Mouse (Mus musculus): ENCODE results near the gene Myt1l. TPM values are rescaled to one million over a fixed set of nuclear protein-coding genes. Genes with fewer than 3 reads are reported as not detected.

The Myt1l gene
- polyA plus RNA-seq, 1 experiment from 2014 or later: 1.9 TPM

DNA sequence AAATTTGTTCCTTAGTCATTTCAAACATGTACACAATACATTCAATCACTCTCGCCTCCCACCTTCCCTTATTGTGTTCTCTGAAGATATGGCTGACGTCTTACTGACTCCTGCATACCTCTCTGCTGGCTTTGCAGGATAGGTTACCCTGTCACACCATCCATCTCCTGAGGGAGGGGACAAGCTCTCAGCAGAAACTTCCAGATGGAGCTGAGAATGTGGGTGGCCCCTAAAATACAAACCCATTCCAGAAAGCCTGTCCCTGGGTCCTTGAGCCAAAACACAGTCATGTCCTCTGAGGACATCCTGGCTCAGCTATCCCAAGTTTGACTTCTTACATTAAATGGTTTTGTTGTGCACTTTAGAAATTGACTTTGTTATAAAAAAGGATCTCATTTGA lies 129.7 kb downstream of the Myt1l start:
- no peak for ATAC-seq (ENCODE audit: insufficient read depth, low FRiP score)
- Histone ChIP-seq H3K9ac (ENCODE audit: low read length) (no peak overlapping the region), H3K27ac (ENCODE audit: low read length) (no peak overlapping the region), H3K36me3 (ENCODE audit: control insufficient read depth, insufficient read depth, low read length) (no peaks in the 10 kb centered on the region), H3K9me3 (replicated peaks; ENCODE audit: control insufficient read depth, low read length) (no peaks in the 10 kb centered on the region), H3K4me3 (replicated peaks; ENCODE audit: low read length) (no peak overlapping the region), H3K4me2 (ENCODE audit: low read depth, low read length) (no peak overlapping the region), H3K27me3 (ENCODE audit: control insufficient read depth, insufficient read depth, low read length) (no peaks in the 10 kb centered on the region), H3K4me1 (ENCODE audit: control insufficient read depth, insufficient read depth, low read length) (no peaks in the 10 kb centered on the region)
- WGBS: 43% methylated on average over 2 of the region's 2 CpGs

DNA sequence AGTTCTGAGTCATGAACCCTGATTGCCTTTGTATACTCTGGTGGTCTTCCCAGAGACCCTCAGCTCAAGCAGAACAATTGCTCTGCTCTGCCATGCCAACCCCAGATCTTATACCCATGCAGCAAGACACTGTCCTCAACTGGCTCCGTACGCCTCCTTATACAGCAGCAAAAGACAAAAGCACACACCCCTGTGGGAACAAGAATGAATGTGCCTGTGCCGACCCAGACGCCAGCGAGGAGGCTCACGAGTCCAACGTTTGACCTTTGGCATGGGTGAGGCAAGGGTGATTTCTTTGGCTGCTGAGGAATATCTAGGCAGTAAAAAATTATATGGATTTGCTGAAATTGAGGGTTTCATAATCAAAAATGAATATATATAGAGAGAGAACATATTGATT lies 143.8 kb downstream of the Myt1l start:
- Histone ChIP-seq H3K4me1 (ENCODE audit: control insufficient read depth, insufficient read depth, low read length) (no peaks in the 10 kb centered on the region), H3K9ac (ENCODE audit: low read length) (no peak overlapping the region), H3K27ac (ENCODE audit: low read length) (no peak overlapping the region), H3K4me2 (ENCODE audit: low read depth, low read length) (no peak overlapping the region), H3K4me3 (replicated peaks; ENCODE audit: low read length) (no peak overlapping the region), H3K36me3 (ENCODE audit: control insufficient read depth, insufficient read depth, low read length) (no peaks in the 10 kb centered on the region), H3K9me3 (replicated peaks; ENCODE audit: control insufficient read depth, low read length) (no peaks in the 10 kb centered on the region), H3K27me3 (ENCODE audit: control insufficient read depth, insufficient read depth, low read length) (no peaks in the 10 kb centered on the region)
- WGBS: 75% methylated on average over 7 of the region's 7 CpGs
- ATAC-seq (ENCODE audit: insufficient read depth, low FRiP score): no peak

DNA sequence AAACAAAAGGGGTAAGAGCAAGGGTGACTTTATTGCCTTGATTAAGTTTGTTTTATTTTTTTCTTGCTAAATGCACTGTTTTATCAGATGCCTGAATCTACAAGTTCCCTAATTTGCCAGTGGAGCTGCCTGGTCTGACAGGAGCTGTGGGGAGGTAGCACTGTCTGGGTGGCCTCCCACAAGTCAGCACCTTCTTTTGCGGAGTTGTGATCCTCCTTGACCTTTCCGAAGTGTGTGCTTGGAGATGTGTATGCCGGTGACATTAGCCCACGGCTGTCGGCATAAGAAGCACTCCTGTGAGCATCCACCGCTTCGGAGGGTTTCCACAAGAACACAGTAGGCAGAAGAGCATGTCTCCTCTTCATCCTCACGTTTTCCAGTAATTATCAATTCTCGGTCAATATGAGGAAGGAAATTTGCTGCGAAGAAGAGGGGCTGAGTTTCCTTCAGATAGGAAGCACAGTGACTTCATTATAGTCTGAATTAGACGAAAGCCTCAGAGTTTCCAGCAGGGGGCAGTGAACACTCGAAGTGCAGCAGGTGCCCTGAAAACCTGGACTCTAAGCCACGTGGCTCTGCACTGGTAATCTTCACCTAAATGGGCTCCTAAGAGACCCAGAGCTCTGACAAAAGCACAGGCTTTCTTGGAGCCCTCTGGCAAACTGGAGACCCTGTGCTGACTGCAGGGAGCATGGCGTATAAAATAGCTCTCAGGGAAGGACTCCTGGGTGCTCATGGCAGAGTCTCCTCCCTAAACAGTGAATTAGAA lies 147.6 kb downstream of the Myt1l start:
- no peak overlapping the region for H3K27ac ChIP-seq (ENCODE audit: low read length)
- WGBS: 45% methylated on average over 14 of the region's 14 CpGs
- no peaks in the 10 kb centered on the region for H3K9me3 ChIP-seq (replicated peaks; ENCODE audit: control insufficient read depth, low read length)
- H3K36me3 ChIP-seq (ENCODE audit: control insufficient read depth, insufficient read depth, low read length): no peaks in the 10 kb centered on the region
- no peak overlapping the region for H3K4me2 ChIP-seq (ENCODE audit: low read depth, low read length)
- H3K4me3 ChIP-seq (replicated peaks; ENCODE audit: low read length): no peak overlapping the region
- no peak for ATAC-seq (ENCODE audit: insufficient read depth, low FRiP score)
- H3K27me3 ChIP-seq (ENCODE audit: control insufficient read depth, insufficient read depth, low read length): no peaks in the 10 kb centered on the region
- H3K4me1 ChIP-seq (ENCODE audit: control insufficient read depth, insufficient read depth, low read length): no peaks in the 10 kb centered on the region
- H3K9ac ChIP-seq (ENCODE audit: low read length): no peak overlapping the region

DNA sequence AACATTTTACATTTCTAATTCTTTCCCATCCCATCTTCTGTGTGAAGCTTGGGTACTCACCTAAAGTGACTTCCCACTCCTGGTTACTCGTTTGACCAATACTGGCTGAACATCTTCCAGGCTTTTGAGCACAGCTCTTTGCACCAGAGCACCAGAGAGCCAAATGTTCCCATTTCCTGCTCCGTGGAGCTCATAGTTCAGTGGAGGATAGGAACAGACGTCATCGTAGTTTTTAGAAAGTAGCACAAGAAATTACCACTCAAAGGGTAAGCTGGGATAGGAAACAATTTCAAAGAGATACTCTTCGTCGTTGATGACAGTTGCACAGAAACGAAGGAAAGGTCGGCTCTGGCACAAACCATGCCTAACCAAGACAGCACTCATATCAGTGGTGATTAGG lies 154.2 kb downstream of the Myt1l start:
- no peak for ATAC-seq (ENCODE audit: insufficient read depth, low FRiP score)
- no peaks in the 10 kb centered on the region for H3K4me1 ChIP-seq (ENCODE audit: control insufficient read depth, insufficient read depth, low read length)
- no peaks in the 10 kb centered on the region for H3K27me3 ChIP-seq (ENCODE audit: control insufficient read depth, insufficient read depth, low read length)
- H3K9ac ChIP-seq (ENCODE audit: low read length): no peak overlapping the region
- no peak overlapping the region for H3K4me3 ChIP-seq (replicated peaks; ENCODE audit: low read length)
- H3K9me3 ChIP-seq (replicated peaks; ENCODE audit: control insufficient read depth, low read length): no peaks in the 10 kb centered on the region
- no peaks in the 10 kb centered on the region for H3K36me3 ChIP-seq (ENCODE audit: control insufficient read depth, insufficient read depth, low read length)
- no peak overlapping the region for H3K4me2 ChIP-seq (ENCODE audit: low read depth, low read length)
- no peak overlapping the region for H3K27ac ChIP-seq (ENCODE audit: low read length)
- WGBS: 75% methylated on average over 8 of the region's 8 CpGs

DNA sequence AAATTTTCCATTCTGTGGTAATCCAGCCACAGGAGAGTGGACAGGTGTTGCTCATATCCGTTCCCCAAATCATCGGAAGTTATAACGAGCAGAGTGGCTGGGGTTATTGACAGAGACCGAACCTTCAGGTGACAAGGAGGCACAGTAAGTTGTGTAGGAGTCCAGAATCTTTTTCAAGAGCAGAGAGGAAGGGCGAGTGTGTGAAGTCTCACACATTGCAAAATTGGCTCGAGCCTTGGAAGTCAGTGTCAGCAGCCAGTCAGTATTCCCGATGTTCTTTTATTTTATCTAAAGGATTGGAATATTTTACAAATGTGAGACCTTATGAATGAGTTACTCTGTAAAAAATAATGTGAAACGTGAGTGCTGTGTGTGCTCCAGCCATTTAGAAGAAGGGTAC lies 154.8 kb downstream of the Myt1l start:
- Histone ChIP-seq H3K9ac (ENCODE audit: low read length) (no peak overlapping the region), H3K4me1 (ENCODE audit: control insufficient read depth, insufficient read depth, low read length) (no peaks in the 10 kb centered on the region), H3K27me3 (ENCODE audit: control insufficient read depth, insufficient read depth, low read length) (no peaks in the 10 kb centered on the region), H3K27ac (ENCODE audit: low read length) (no peak overlapping the region), H3K4me3 (replicated peaks; ENCODE audit: low read length) (no peak overlapping the region), H3K9me3 (replicated peaks; ENCODE audit: control insufficient read depth, low read length) (no peaks in the 10 kb centered on the region), H3K36me3 (ENCODE audit: control insufficient read depth, insufficient read depth, low read length) (no peaks in the 10 kb centered on the region), H3K4me2 (ENCODE audit: low read depth, low read length) (no peak overlapping the region)
- 83% methylated on average over 8 of the region's 8 CpGs for WGBS
- ATAC-seq (ENCODE audit: insufficient read depth, low FRiP score): no peak

DNA sequence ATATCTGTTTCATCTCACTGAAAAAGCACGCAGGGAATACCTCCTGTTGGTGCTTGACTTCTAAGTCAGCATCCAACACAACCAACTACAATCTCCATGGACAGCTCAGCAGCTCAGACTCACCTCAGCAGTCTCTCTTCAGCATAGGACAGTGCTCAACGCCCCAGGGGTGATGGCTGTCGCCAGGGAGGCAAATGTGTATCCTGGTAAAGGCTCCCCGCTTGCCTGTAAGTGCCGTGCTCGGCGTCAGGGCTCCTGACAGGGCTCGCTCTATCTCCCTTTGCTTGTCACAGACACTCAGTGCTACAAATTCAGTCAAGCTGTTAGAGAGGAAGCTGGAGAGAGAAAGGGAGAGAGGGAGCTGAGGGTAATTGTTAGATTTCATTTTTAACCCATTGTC lies 158.1 kb downstream of the Myt1l start:
- Histone ChIP-seq H3K27me3 (ENCODE audit: control insufficient read depth, insufficient read depth, low read length) (no peaks in the 10 kb centered on the region), H3K4me1 (ENCODE audit: control insufficient read depth, insufficient read depth, low read length) (no peaks in the 10 kb centered on the region), H3K4me2 (ENCODE audit: low read depth, low read length) (no peak overlapping the region), H3K9ac (ENCODE audit: low read length) (no peak overlapping the region), H3K36me3 (ENCODE audit: control insufficient read depth, insufficient read depth, low read length) (no peaks in the 10 kb centered on the region), H3K9me3 (replicated peaks; ENCODE audit: control insufficient read depth, low read length) (no peaks in the 10 kb centered on the region), H3K27ac (ENCODE audit: low read length) (no peak overlapping the region), H3K4me3 (replicated peaks; ENCODE audit: low read length) (no peak overlapping the region)
- WGBS: 61% methylated on average over 8 of the region's 8 CpGs
- ATAC-seq (ENCODE audit: insufficient read depth, low FRiP score): no peak

DNA sequence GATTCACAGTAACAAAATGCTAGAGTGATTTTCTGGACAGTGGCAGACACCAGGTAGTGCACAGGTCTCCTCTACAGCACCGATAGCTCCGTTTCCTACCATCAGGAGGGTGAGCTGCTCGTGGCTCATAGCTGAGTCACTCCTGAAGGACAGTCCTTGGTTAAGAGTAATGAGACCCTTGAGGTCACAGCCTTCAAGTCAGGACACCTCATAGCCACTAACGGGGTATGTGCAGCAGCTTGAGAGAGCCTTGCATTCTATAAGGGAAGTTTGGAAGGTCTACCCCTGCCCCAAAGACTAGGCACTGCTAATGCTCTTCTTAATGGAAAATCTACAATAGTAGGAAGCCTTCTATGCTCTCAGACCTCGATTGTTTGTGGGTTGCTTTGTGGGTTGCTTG lies 163.4 kb downstream of the Myt1l start:
- H3K4me2 ChIP-seq (ENCODE audit: low read depth, low read length): no peak overlapping the region
- H3K27me3 ChIP-seq (ENCODE audit: control insufficient read depth, insufficient read depth, low read length): no peaks in the 10 kb centered on the region
- no peak overlapping the region for H3K4me3 ChIP-seq (replicated peaks; ENCODE audit: low read length)
- no peak overlapping the region for H3K9ac ChIP-seq (ENCODE audit: low read length)
- 70% methylated on average over 5 of the region's 5 CpGs for WGBS
- no peak for ATAC-seq (ENCODE audit: insufficient read depth, low FRiP score)
- no peaks in the 10 kb centered on the region for H3K9me3 ChIP-seq (replicated peaks; ENCODE audit: control insufficient read depth, low read length)
- H3K4me1 ChIP-seq (ENCODE audit: control insufficient read depth, insufficient read depth, low read length): no peaks in the 10 kb centered on the region
- no peaks in the 10 kb centered on the region for H3K36me3 ChIP-seq (ENCODE audit: control insufficient read depth, insufficient read depth, low read length)
- no peak overlapping the region for H3K27ac ChIP-seq (ENCODE audit: low read length)

DNA sequence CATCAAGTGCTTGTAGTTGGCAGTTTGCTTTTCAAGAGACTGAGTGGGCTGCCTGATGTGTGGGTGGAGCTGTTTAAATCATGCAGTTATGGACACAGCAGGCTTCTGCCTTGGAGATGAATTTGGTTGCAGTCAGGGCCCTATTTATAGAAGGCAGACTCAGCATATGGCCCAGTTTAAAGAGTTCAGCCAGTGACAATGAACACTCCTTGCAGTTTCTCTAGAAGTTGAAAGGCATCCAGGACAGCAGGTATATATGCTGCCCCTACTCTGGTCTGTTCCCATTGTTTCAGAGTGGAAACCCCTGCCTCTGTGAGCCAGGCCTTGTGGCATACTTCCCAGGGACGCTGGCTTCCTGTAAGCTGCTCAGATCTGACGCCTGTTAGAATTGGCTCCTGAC lies 167.0 kb downstream of the Myt1l start:
- H3K9ac ChIP-seq (ENCODE audit: low read length): no peak overlapping the region
- H3K4me2 ChIP-seq (ENCODE audit: low read depth, low read length): no peak overlapping the region
- 27% methylated on average over 2 of the region's 2 CpGs for WGBS
- H3K27ac ChIP-seq (ENCODE audit: low read length): no peak overlapping the region
- H3K4me1 ChIP-seq (ENCODE audit: control insufficient read depth, insufficient read depth, low read length): no peaks in the 10 kb centered on the region
- H3K4me3 ChIP-seq (replicated peaks; ENCODE audit: low read length): no peak overlapping the region
- no peak for ATAC-seq (ENCODE audit: insufficient read depth, low FRiP score)
- no peaks in the 10 kb centered on the region for H3K27me3 ChIP-seq (ENCODE audit: control insufficient read depth, insufficient read depth, low read length)
- H3K9me3 ChIP-seq (replicated peaks; ENCODE audit: control insufficient read depth, low read length): no peaks in the 10 kb centered on the region
- no peaks in the 10 kb centered on the region for H3K36me3 ChIP-seq (ENCODE audit: control insufficient read depth, insufficient read depth, low read length)

DNA sequence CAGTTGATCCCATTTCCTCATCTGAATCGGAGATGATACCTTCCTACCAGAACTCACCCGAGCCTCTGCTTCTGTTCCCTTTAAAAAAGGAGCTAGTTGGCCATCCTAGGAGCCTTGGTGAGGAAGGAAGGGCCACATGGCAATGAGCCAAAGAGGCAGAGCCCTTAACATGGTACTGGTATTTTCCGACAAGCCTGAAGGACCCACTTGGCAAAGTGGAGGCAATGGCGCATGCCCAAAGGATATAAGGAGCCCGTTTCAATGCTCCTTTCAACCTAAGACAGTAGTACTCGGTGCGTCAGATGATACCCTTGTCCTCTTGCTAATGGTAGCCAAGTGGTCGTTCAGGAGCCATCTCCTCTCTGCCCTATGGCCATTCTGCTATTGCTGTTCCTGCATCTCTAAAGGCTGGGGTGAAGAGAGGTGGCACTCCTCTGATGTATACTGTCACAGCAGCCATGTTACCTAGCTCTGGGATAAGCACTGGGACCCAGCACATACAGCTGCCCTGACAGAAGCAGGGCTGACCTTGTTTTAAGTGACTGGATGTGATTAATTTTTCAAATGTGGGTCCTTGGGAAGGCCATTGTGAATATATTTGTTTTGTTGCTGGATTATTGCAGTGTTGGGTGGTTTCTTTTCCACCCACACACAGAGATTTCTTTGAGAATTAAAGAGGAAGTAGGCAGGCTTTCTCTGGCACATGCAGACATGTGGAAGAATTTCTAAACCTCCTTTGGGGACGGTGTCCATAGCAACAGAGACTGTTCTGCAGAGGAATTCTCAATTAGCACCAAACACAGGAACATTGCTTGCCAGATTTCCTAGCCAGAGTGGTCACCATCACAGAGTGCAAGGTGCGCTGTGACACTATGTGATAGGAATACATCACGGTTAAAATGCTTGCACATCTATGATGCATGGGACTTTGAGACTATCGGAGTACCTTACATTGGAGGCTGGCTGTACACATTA lies 169.6 kb downstream of the Myt1l start:
- Histone ChIP-seq H3K9ac (ENCODE audit: low read length) (no peak overlapping the region), H3K4me3 (replicated peaks; ENCODE audit: low read length) (no peak overlapping the region), H3K36me3 (ENCODE audit: control insufficient read depth, insufficient read depth, low read length) (no peaks in the 10 kb centered on the region), H3K4me2 (ENCODE audit: low read depth, low read length) (no peak overlapping the region), H3K9me3 (replicated peaks; ENCODE audit: control insufficient read depth, low read length) (no peaks in the 10 kb centered on the region), H3K4me1 (ENCODE audit: control insufficient read depth, insufficient read depth, low read length) (peaks cover 5% of the 10 kb centered on the region), H3K27me3 (ENCODE audit: control insufficient read depth, insufficient read depth, low read length) (no peaks in the 10 kb centered on the region), H3K27ac (ENCODE audit: low read length) (no peak overlapping the region)
- no peak for ATAC-seq (ENCODE audit: insufficient read depth, low FRiP score)
- WGBS: 79% methylated on average over 12 of the region's 12 CpGs

Measured in stomach, embryonic 16.5 days (tissue).